Mouse (Mus musculus): Measurements from ENCODE around the gene Myl6b.
A peak's percentile ranks its signal among the peaks of the same experiment; 100 is the strongest.

- TF ChIP-seq CTCF (IDR thresholded peaks at IDR 0.05; ENCODE audit: extremely low read depth, insufficient read depth, insufficient read length, insufficient replicate concordance) (peak; percentile 60; the same call in 1 of the 2 replicates), POLR2A (IDR thresholded peaks at IDR 0.05; ENCODE audit: low read depth, low read length) (no peak)
Measured at GRCm38 (mm10) chr10:128518833-128519232, 20.3 kb upstream of the Myl6b start.
